Mouse (Mus musculus): ENCODE measurements around the gene Bap1. TPM values are rescaled to one million over a fixed set of nuclear protein-coding genes. Genes with fewer than 3 reads are reported as not detected.

Gene Bap1
- polyA plus RNA-seq, 1 experiment: 42.6 TPM

DNA sequence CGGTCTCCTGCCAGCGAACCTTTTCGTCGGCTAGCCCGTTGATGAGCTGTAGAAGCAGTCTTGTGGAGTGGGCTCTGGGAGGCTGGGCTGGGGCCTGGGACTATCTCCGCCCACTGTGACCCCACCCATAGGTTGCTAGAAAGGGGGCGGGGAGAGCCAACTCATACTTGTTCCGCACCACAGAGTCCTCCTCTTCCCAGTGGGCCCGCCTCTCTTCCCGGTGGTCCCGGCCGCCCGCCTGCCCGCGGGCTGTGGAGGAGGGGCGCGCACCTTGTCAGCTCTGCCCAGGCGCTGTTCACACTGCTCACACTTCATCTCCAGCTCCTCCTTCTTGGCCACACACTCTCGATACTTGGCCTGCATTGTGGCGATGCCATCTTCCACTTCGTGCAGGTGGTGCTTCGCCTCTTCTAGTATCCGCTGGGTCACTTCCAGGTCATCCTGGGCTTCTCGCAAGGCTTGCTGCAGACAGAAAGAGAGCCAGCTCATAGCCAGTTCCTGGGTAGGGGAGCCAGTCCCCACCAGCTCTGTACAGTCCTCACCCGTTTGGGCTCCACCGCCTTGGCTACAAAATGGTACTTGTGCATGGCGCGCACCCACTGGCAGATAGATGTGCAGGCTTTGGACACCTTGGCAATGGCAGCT is 18.3 kb downstream of the Bap1 start:
- Histone ChIP-seq H3K4me3 (no peak overlapping the region), H3K36me3 (ENCODE audit: control insufficient read depth, insufficient read depth) (no peaks in the 10 kb centered on the region), H3K27me3 (ENCODE audit: control insufficient read depth, insufficient read depth, insufficient read length) (peaks cover 24% of the 10 kb centered on the region), H3ac (ENCODE audit: control insufficient read depth, insufficient read length) (no peak overlapping the region), H3K4me2 (ENCODE audit: low read depth) (no peak overlapping the region), H3K79me2 (ENCODE audit: control insufficient read depth, insufficient read depth) (no peaks in the 10 kb centered on the region)
- TF ChIP-seq POLR2A (IDR thresholded peaks at IDR 0.05; ENCODE audit: insufficient read length, low read depth) (no peak), TCF3 (IDR thresholded peaks at IDR 0.05; ENCODE audit: insufficient read length, low read depth) (no peak), CEBPB (IDR thresholded peaks at IDR 0.05; ENCODE audit: insufficient read depth, poor library complexity, severe bottlenecking) (no peak)

DNA sequence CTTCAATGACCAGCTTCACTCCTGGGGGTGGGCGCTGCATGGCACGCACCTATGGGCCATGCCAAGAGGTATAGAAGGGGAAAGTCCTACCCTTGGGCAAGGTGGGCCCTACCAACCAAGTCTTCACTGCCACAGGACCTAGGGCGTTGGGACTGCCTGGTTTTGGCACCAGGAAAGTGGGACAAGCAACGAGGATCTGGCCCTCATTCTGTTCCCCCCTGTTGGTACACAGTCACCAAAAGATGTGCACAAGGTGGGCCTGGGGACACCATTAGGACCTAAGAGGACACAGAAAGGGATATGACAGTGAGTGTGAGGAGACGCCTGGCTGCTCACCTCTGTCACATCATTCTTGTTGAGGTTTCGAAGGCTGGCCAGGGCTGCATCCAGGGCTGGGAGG is 19.9 kb downstream of the Bap1 start:
- Histone ChIP-seq H3K79me2 (ENCODE audit: control insufficient read depth, insufficient read depth) (no peaks in the 10 kb centered on the region), H3K4me2 (ENCODE audit: low read depth) (no peak overlapping the region), H3K4me3 (no peak overlapping the region), H3K27me3 (ENCODE audit: control insufficient read depth, insufficient read depth, insufficient read length) (peaks cover 22% of the 10 kb centered on the region), H3K36me3 (ENCODE audit: control insufficient read depth, insufficient read depth) (no peaks in the 10 kb centered on the region), H3ac (ENCODE audit: control insufficient read depth, insufficient read length) (no peak overlapping the region)
- TF ChIP-seq TCF3 (IDR thresholded peaks at IDR 0.05; ENCODE audit: insufficient read length, low read depth): no peak
- no peak for TF ChIP-seq MYOG (IDR thresholded peaks at IDR 0.05; ENCODE audit: control insufficient read depth in 1 of 3, insufficient read depth in 1 of 3, insufficient read length in 2 of 3, low read depth in 2 of 3)
- TF ChIP-seq E2F4 (IDR thresholded peaks at IDR 0.05; ENCODE audit: insufficient read depth): no peak
- no peak for TF ChIP-seq MAX (IDR thresholded peaks at IDR 0.05; ENCODE audit: low read depth)
- TF ChIP-seq REST (IDR thresholded peaks at IDR 0.05; ENCODE audit: insufficient read depth, insufficient read length): no peak
- no peak for TF ChIP-seq SRF (IDR thresholded peaks at IDR 0.05; ENCODE audit: control insufficient read depth, insufficient read length, low read depth)
- TF ChIP-seq USF1 (IDR thresholded peaks at IDR 0.05; ENCODE audit: low read depth): no peak
- no peak for TF ChIP-seq TCF12 (IDR thresholded peaks at IDR 0.05; ENCODE audit: insufficient read depth, poor library complexity, severe bottlenecking)

DNA sequence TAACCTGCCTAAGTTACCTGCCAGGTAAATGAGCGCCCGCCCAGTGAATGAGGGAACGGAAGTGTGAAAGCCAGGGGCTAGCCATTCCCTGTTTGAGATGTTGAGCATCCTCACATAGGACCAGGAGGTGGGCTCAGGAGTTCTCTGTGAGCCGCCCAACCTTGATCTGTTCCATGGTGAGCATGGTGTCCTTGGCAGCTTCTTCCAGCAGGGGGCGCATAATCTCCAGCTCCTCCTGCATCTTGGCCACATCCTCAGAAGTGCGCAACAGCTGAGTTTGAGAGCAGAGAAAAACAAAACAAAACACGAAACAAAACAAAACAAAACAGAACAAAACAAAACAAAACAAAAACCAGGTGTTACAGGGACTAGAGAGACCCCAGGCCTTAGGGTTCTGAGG is 20.9 kb downstream of the Bap1 start:
- no peak overlapping the region for H3ac ChIP-seq (ENCODE audit: control insufficient read depth, insufficient read length)
- no peaks in the 10 kb centered on the region for H3K36me3 ChIP-seq (ENCODE audit: control insufficient read depth, insufficient read depth)
- no peaks in the 10 kb centered on the region for H3K79me2 ChIP-seq (ENCODE audit: control insufficient read depth, insufficient read depth)
- no peak for TF ChIP-seq USF1 (IDR thresholded peaks at IDR 0.05; ENCODE audit: low read depth)
- TF ChIP-seq SRF (IDR thresholded peaks at IDR 0.05; ENCODE audit: control insufficient read depth, insufficient read length, low read depth): no peak
- no peak for TF ChIP-seq POLR2A (IDR thresholded peaks at IDR 0.05; ENCODE audit: insufficient read length, low read depth)
- no peak for TF ChIP-seq TCF12 (IDR thresholded peaks at IDR 0.05; ENCODE audit: insufficient read depth, poor library complexity, severe bottlenecking)
- no peak for TF ChIP-seq CEBPB (IDR thresholded peaks at IDR 0.05; ENCODE audit: insufficient read depth, poor library complexity, severe bottlenecking)
- no peak for TF ChIP-seq MYOG (IDR thresholded peaks at IDR 0.05; ENCODE audit: control insufficient read depth in 1 of 3, insufficient read depth in 1 of 3, insufficient read length in 2 of 3, low read depth in 2 of 3)
- TF ChIP-seq MAX (IDR thresholded peaks at IDR 0.05; ENCODE audit: low read depth): no peak
- TF ChIP-seq E2F4 (IDR thresholded peaks at IDR 0.05; ENCODE audit: insufficient read depth): no peak
- no peak for TF ChIP-seq REST (IDR thresholded peaks at IDR 0.05; ENCODE audit: insufficient read depth, insufficient read length)
- no peak for TF ChIP-seq TCF3 (IDR thresholded peaks at IDR 0.05; ENCODE audit: insufficient read length, low read depth)
- TF ChIP-seq POLR2AphosphoS2 (IDR thresholded peaks at IDR 0.05; ENCODE audit: insufficient read length, low read depth): no peak
- TF ChIP-seq MYOD1 (IDR thresholded peaks at IDR 0.05; ENCODE audit: control insufficient read depth in 1 of 3, insufficient read length in 2 of 3, low read depth in 2 of 3): no peak
- peaks cover 16% of the 10 kb centered on the region for H3K27me3 ChIP-seq (ENCODE audit: control insufficient read depth, insufficient read depth, insufficient read length)
- peak overlapping the region; percentile 4 for H3K4me2 ChIP-seq (ENCODE audit: low read depth)
- no peak overlapping the region for H3K4me3 ChIP-seq

DNA sequence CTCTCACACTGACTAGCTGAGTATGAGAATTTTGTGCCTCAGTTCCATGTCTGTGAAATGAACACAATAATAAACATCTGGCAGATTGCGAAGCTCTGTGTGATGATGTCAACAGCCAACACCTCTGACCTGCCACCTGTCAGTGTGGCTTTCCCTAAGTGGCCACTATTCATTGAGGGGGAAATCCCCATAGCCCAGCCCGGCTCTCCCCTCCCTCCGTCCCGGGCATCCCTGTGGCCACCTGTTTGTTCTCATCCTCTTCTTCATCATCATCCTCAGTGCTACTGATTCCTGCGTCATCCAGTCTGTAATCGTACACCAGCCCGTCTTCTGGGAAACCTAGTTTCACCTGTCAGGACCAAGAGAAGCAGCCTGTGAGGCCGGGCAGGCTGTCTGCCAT is 34.5 kb downstream of the Bap1 start:
- Histone ChIP-seq H3K79me2 (ENCODE audit: control insufficient read depth, insufficient read depth) (no peaks in the 10 kb centered on the region), H3K27me3 (ENCODE audit: control insufficient read depth, insufficient read depth, insufficient read length) (peaks cover 61% of the 10 kb centered on the region), H3K4me3 (no peak overlapping the region), H3ac (ENCODE audit: control insufficient read depth, insufficient read length) (no peak overlapping the region), H3K36me3 (ENCODE audit: control insufficient read depth, insufficient read depth) (no peaks in the 10 kb centered on the region), H3K4me2 (ENCODE audit: low read depth) (no peak overlapping the region)
- TF ChIP-seq MYOD1 (IDR thresholded peaks at IDR 0.05; ENCODE audit: control insufficient read depth in 1 of 3, insufficient read length in 2 of 3, low read depth in 2 of 3) (peak in 1 of 3 experiments; percentile 14), TCF3 (IDR thresholded peaks at IDR 0.05; ENCODE audit: insufficient read length, low read depth) (no peak)

Other genes with a start within 250 kb of the Bap1 start
- gene Spcs1, start 249.8 kb upstream of the Bap1 start, polyA plus RNA-seq (2012; fragmentation: generic; extraction: Trizol): 332 TPM
- gene Pbrm1, start 232.3 kb upstream of the Bap1 start, polyA plus RNA-seq (2012; fragmentation: generic; extraction: Trizol): 14.1 TPM
- 37.9 TPM for gene Gnl3, start 232.3 kb upstream of the Bap1 start, polyA plus RNA-seq (2012; fragmentation: generic; extraction: Trizol)
- 91.4 TPM for gene Smim4, start 122.5 kb upstream of the Bap1 start, polyA plus RNA-seq (2012; fragmentation: generic; extraction: Trizol)
- gene Nt5dc2, start 120.4 kb upstream of the Bap1 start, polyA plus RNA-seq (2012; fragmentation: generic; extraction: Trizol): 243 TPM
- gene Stab1, start 82.8 kb upstream of the Bap1 start, polyA plus RNA-seq (2012; fragmentation: generic; extraction: Trizol): 0.46 TPM
- gene Tnnc1, start 43.1 kb upstream of the Bap1 start, polyA plus RNA-seq (2012; fragmentation: generic; extraction: Trizol): 7,028 TPM
- gene Nisch, start 34.5 kb upstream of the Bap1 start, polyA plus RNA-seq (2012; fragmentation: generic; extraction: Trizol): 266 TPM
- gene Sema3g, start 33.6 kb upstream of the Bap1 start, polyA plus RNA-seq (2012; fragmentation: generic; extraction: Trizol): 1.8 TPM
- gene Phf7, start 133 bp upstream of the Bap1 start, polyA plus RNA-seq (2012; fragmentation: generic; extraction: Trizol): 5.4 TPM
- 0.02 TPM for gene Dnah1, start 72.4 kb downstream of the Bap1 start, polyA plus RNA-seq (2012; fragmentation: generic; extraction: Trizol)
- 9.3 TPM for gene Capn7, start 85.2 kb downstream of the Bap1 start, polyA plus RNA-seq (2012; fragmentation: generic; extraction: Trizol)
- 29.5 TPM for gene Sh3bp5, start 184.6 kb downstream of the Bap1 start, polyA plus RNA-seq (2012; fragmentation: generic; extraction: Trizol)
- gene Eaf1, start 242.9 kb downstream of the Bap1 start, polyA plus RNA-seq (2012; fragmentation: generic; extraction: Trizol): 18.4 TPM
- gene Mettl6, start 243.6 kb downstream of the Bap1 start, polyA plus RNA-seq (2012; fragmentation: generic; extraction: Trizol): 15.1 TPM